Mouse (Mus musculus): ENCODE measurements at regions not wholly inside any gene's neighbourhood (a gene's known extent, or its start where the extent isn't known, plus 50 kb on each side); places are given as distances from the start of the nearest gene placed in this dataset.

- no peak overlapping the region for H3K9ac ChIP-seq (ENCODE audit: low read length)
- 73% methylated on average over 7 of the region's 7 CpGs for WGBS
- H3K27ac ChIP-seq (ENCODE audit: low read length) = no peak overlapping the region
- H3K27me3 ChIP-seq (ENCODE audit: control insufficient read depth, insufficient read depth, low read length) = no peaks in the 10 kb centered on the region; the same call in 1 of the 2 replicates
- H3K4me3 ChIP-seq (ENCODE audit: low read length) = no peak overlapping the region
- ATAC-seq (replicated peaks; ENCODE audit: extremely low read depth, insufficient read depth, low FRiP score) = no peak
- H3K36me3 ChIP-seq (ENCODE audit: control insufficient read depth, insufficient read depth) = no peaks in the 10 kb centered on the region
- H3K4me2 ChIP-seq (ENCODE audit: low read depth, low read length) = no peak overlapping the region
- no peaks in the 10 kb centered on the region for H3K4me1 ChIP-seq (ENCODE audit: control insufficient read depth, insufficient read depth, low read length)
- peaks cover 4% of the 10 kb centered on the region for H3K9me3 ChIP-seq (replicated peaks; ENCODE audit: control insufficient read depth, low read length)
Measured at GRCm38 (mm10) chr8:92302694-92303093, 54.7 kb upstream of the Irx5 start.

- Histone ChIP-seq H3K4me1 (ENCODE audit: control insufficient read depth, insufficient read depth, low read length) (no peaks in the 10 kb centered on the region), H3K27ac (ENCODE audit: low read length) (no peak overlapping the region)
Measured at GRCm38 (mm10) chr8:92301029-92301428, 56.4 kb upstream of the Irx5 start.

GRCm38 (mm10) chr8:92286841-92287811 is 70.3 kb upstream of the Irx5 start:
- Histone ChIP-seq H3K4me1 (ENCODE audit: control insufficient read depth, insufficient read depth, low read length) (no peaks in the 10 kb centered on the region), H3K9me3 (replicated peaks; ENCODE audit: control insufficient read depth, low read length) (no peaks in the 10 kb centered on the region), H3K4me2 (ENCODE audit: low read depth, low read length) (no peak overlapping the region), H3K36me3 (ENCODE audit: control insufficient read depth, insufficient read depth) (no peaks in the 10 kb centered on the region), H3K27me3 (ENCODE audit: control insufficient read depth, insufficient read depth, low read length) (no peaks in the 10 kb centered on the region), H3K4me3 (ENCODE audit: low read length) (no peak overlapping the region), H3K9ac (ENCODE audit: low read length) (no peak overlapping the region), H3K27ac (ENCODE audit: low read length) (no peak overlapping the region)
- WGBS = 65% methylated on average over 26 of the region's 26 CpGs
- ATAC-seq (replicated peaks; ENCODE audit: extremely low read depth, insufficient read depth, low FRiP score) = no peak

More at GRCm38 (mm10) chr8:92301029-92301428, 56.4 kb upstream of the Irx5 start:
- Histone ChIP-seq H3K27me3 (ENCODE audit: control insufficient read depth, insufficient read depth, low read length) (no peaks in the 10 kb centered on the region; the same call in 1 of the 2 replicates), H3K9ac (ENCODE audit: low read length) (no peak overlapping the region), H3K4me2 (ENCODE audit: low read depth, low read length) (no peak overlapping the region), H3K9me3 (replicated peaks; ENCODE audit: control insufficient read depth, low read length) (peaks cover 4% of the 10 kb centered on the region), H3K36me3 (ENCODE audit: control insufficient read depth, insufficient read depth) (no peaks in the 10 kb centered on the region), H3K4me3 (ENCODE audit: low read length) (no peak overlapping the region)
- WGBS = 76% methylated on average over 3 of the region's 3 CpGs
- no peak for ATAC-seq (replicated peaks; ENCODE audit: extremely low read depth, insufficient read depth, low FRiP score)

- Histone ChIP-seq H3K4me1 (ENCODE audit: control insufficient read depth, insufficient read depth, low read length) (no peaks in the 10 kb centered on the region), H3K27ac (ENCODE audit: low read length) (no peak overlapping the region), H3K9me3 (replicated peaks; ENCODE audit: control insufficient read depth, low read length) (no peaks in the 10 kb centered on the region), H3K9ac (ENCODE audit: low read length) (no peak overlapping the region), H3K27me3 (ENCODE audit: control insufficient read depth, insufficient read depth, low read length) (no peaks in the 10 kb centered on the region), H3K4me2 (ENCODE audit: low read depth, low read length) (no peak overlapping the region), H3K36me3 (ENCODE audit: control insufficient read depth, insufficient read depth) (no peaks in the 10 kb centered on the region), H3K4me3 (ENCODE audit: low read length) (no peak overlapping the region)
- no peak for ATAC-seq (replicated peaks; ENCODE audit: extremely low read depth, insufficient read depth, low FRiP score)
- 81% methylated on average over 5 of the region's 5 CpGs for WGBS
Measured at GRCm38 (mm10) chr8:92275755-92276154, 81.7 kb upstream of the Irx5 start.

GRCm38 (mm10) chr8:92272726-92273125 is 84.7 kb upstream of the Irx5 start:
- no peak for ATAC-seq (replicated peaks; ENCODE audit: extremely low read depth, insufficient read depth, low FRiP score)
- H3K9me3 ChIP-seq (replicated peaks; ENCODE audit: control insufficient read depth, low read length) = peaks cover 6% of the 10 kb centered on the region
- WGBS = 88% methylated on average over 1 of the region's 1 CpGs

GRCm38 (mm10) chr8:92272073-92272472 is 85.4 kb upstream of the Irx5 start:
- ATAC-seq (replicated peaks; ENCODE audit: extremely low read depth, insufficient read depth, low FRiP score) = no peak
- WGBS = 79% methylated on average over 5 of the region's 5 CpGs
- H3K9ac ChIP-seq (ENCODE audit: low read length) = no peak overlapping the region

More at GRCm38 (mm10) chr8:92272726-92273125, 84.7 kb upstream of the Irx5 start:
- Histone ChIP-seq H3K9ac (ENCODE audit: low read length) (no peak overlapping the region), H3K36me3 (ENCODE audit: control insufficient read depth, insufficient read depth) (no peaks in the 10 kb centered on the region), H3K4me2 (ENCODE audit: low read depth, low read length) (no peak overlapping the region), H3K4me3 (ENCODE audit: low read length) (no peak overlapping the region), H3K27me3 (ENCODE audit: control insufficient read depth, insufficient read depth, low read length) (no peaks in the 10 kb centered on the region), H3K4me1 (ENCODE audit: control insufficient read depth, insufficient read depth, low read length) (no peaks in the 10 kb centered on the region), H3K27ac (ENCODE audit: low read length) (no peak overlapping the region)

GRCm38 (mm10) chr8:92270636-92271035 is 86.8 kb upstream of the Irx5 start:
- ATAC-seq (replicated peaks; ENCODE audit: extremely low read depth, insufficient read depth, low FRiP score) = no peak
- Histone ChIP-seq H3K36me3 (ENCODE audit: control insufficient read depth, insufficient read depth) (no peaks in the 10 kb centered on the region), H3K9me3 (replicated peaks; ENCODE audit: control insufficient read depth, low read length) (peaks cover 6% of the 10 kb centered on the region), H3K27ac (ENCODE audit: low read length) (no peak overlapping the region), H3K4me2 (ENCODE audit: low read depth, low read length) (no peak overlapping the region), H3K27me3 (ENCODE audit: control insufficient read depth, insufficient read depth, low read length) (peaks cover 3% of the 10 kb centered on the region; the same call in 1 of the 2 replicates), H3K9ac (ENCODE audit: low read length) (no peak overlapping the region), H3K4me1 (ENCODE audit: control insufficient read depth, insufficient read depth, low read length) (no peaks in the 10 kb centered on the region), H3K4me3 (ENCODE audit: low read length) (no peak overlapping the region)

More at GRCm38 (mm10) chr8:92272073-92272472, 85.4 kb upstream of the Irx5 start:
- H3K4me2 ChIP-seq (ENCODE audit: low read depth, low read length) = no peak overlapping the region
- H3K27me3 ChIP-seq (ENCODE audit: control insufficient read depth, insufficient read depth, low read length) = no peaks in the 10 kb centered on the region
- H3K4me1 ChIP-seq (ENCODE audit: control insufficient read depth, insufficient read depth, low read length) = no peaks in the 10 kb centered on the region
- H3K36me3 ChIP-seq (ENCODE audit: control insufficient read depth, insufficient read depth) = no peaks in the 10 kb centered on the region
- H3K27ac ChIP-seq (ENCODE audit: low read length) = no peak overlapping the region
- peaks cover 6% of the 10 kb centered on the region for H3K9me3 ChIP-seq (replicated peaks; ENCODE audit: control insufficient read depth, low read length)
- H3K4me3 ChIP-seq (ENCODE audit: low read length) = no peak overlapping the region

GRCm38 (mm10) chr8:92267415-92267814 is 90.0 kb upstream of the Irx5 start:
- 86% methylated on average over 6 of the region's 6 CpGs for WGBS
- Histone ChIP-seq H3K4me2 (ENCODE audit: low read depth, low read length) (no peak overlapping the region), H3K9ac (ENCODE audit: low read length) (no peak overlapping the region), H3K27ac (ENCODE audit: low read length) (no peak overlapping the region), H3K36me3 (ENCODE audit: control insufficient read depth, insufficient read depth) (no peaks in the 10 kb centered on the region), H3K27me3 (ENCODE audit: control insufficient read depth, insufficient read depth, low read length) (peaks cover 3% of the 10 kb centered on the region; the same call in 1 of the 2 replicates), H3K9me3 (replicated peaks; ENCODE audit: control insufficient read depth, low read length) (peaks cover 6% of the 10 kb centered on the region), H3K4me3 (ENCODE audit: low read length) (no peak overlapping the region), H3K4me1 (ENCODE audit: control insufficient read depth, insufficient read depth, low read length) (no peaks in the 10 kb centered on the region)
- no peak for ATAC-seq (replicated peaks; ENCODE audit: extremely low read depth, insufficient read depth, low FRiP score)

GRCm38 (mm10) chr8:92260056-92260455 is 97.4 kb upstream of the Irx5 start:
- Histone ChIP-seq H3K4me1 (ENCODE audit: control insufficient read depth, insufficient read depth, low read length) (no peaks in the 10 kb centered on the region), H3K9ac (ENCODE audit: low read length) (no peak overlapping the region), H3K27me3 (ENCODE audit: control insufficient read depth, insufficient read depth, low read length) (no peaks in the 10 kb centered on the region), H3K27ac (ENCODE audit: low read length) (no peak overlapping the region), H3K4me3 (ENCODE audit: low read length) (no peak overlapping the region), H3K9me3 (replicated peaks; ENCODE audit: control insufficient read depth, low read length) (no peaks in the 10 kb centered on the region), H3K36me3 (ENCODE audit: control insufficient read depth, insufficient read depth) (no peaks in the 10 kb centered on the region), H3K4me2 (ENCODE audit: low read depth, low read length) (no peak overlapping the region)
- ATAC-seq (replicated peaks; ENCODE audit: extremely low read depth, insufficient read depth, low FRiP score) = no peak
- WGBS = 87% methylated on average over 8 of the region's 8 CpGs
